Mouse (Mus musculus) thymus, postnatal 10 days (tissue): Measurements from ENCODE around the gene Cmklr1.

ENCODE experiments used
- DNase-seq, 2 experiments: peaks; one replicate each; pipeline ENCODE4 v3.0.0; 2021; ENCODE audit warnings: low spot score in 2 of 2

The Cmklr1 gene

GRCm38 (mm10) chr5:113620130-113620716, 30.0 kb downstream of the Cmklr1 start:
- DNase-seq, result no peak

GRCm38 (mm10) chr5:113619151-113619550, 31.1 kb downstream of the Cmklr1 start:
- DNase-seq, result no peak

DNA sequence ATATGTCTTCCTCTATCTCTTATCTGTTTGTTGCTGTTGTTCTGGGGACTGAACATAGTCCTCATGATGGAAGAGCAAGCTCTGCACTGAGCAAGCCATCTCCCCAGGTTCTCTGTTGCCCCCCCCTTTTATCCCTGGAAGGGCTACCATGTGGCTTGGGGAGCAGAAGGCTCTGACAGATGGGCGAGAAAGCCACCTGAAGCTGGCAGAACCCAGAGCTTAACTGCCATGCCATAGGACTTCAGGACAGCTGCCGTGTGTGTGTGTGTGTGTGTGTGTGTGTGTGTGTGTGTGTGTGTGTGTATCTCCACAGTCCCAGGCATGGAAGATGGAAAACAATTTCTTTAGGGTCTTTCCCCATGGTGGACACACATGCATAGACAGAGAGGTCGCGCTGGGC, 31.5 kb downstream of the Cmklr1 start:
- no peak for DNase-seq

GRCm38 (mm10) chr5:113611771-113612233, 38.4 kb downstream of the Cmklr1 start:
- DNase-seq, result no peak

DNA sequence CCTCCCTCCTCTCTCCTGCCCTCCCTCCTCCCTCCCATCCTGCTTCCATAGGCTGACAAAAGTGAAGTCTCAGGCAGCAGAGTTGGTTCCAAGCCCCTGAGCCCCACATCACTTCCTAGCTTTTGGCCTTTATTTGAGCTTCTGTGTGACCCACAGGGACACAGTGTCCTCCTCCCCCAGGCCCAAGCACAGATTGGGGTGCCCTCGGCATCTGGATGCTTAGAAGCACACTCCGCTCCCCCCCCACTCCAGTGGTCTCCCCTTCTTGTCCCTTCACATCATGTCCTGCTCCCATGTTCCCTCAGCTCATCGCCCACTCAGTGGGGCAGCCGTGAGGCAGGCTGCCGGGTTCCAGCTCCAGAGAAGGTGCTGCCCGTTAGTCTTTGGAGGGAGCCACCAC, 39.1 kb downstream of the Cmklr1 start:
- DNase-seq, result no peak

- no peak for DNase-seq
Measured at GRCm38 (mm10) chr5:113610490-113610889, 39.7 kb downstream of the Cmklr1 start.

GRCm38 (mm10) chr5:113609891-113610290, 40.3 kb downstream of the Cmklr1 start:
- no peak for DNase-seq

DNA sequence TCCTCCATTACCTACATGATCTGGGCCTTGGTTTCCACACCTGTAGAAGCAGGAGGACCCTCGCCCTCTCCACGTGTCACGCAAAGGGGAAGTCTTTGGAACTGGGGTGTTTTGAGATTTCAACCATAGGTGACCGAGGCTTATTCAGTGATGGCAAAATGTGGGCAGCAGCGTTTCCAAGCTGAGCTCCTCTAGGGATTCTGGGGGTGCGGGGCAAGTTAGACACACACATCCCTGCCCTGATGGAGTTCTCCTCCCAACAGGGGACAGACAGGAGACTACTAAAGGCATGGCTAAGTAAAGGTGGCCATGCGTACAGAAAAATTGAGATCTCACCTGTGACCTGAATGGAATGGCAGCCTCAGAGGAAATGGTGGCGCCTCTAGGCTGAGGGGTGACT, 41.7 kb downstream of the Cmklr1 start:
- DNase-seq, result no peak

GRCm38 (mm10) chr5:113607941-113608431, 42.2 kb downstream of the Cmklr1 start:
- DNase-seq, result no peak

DNA sequence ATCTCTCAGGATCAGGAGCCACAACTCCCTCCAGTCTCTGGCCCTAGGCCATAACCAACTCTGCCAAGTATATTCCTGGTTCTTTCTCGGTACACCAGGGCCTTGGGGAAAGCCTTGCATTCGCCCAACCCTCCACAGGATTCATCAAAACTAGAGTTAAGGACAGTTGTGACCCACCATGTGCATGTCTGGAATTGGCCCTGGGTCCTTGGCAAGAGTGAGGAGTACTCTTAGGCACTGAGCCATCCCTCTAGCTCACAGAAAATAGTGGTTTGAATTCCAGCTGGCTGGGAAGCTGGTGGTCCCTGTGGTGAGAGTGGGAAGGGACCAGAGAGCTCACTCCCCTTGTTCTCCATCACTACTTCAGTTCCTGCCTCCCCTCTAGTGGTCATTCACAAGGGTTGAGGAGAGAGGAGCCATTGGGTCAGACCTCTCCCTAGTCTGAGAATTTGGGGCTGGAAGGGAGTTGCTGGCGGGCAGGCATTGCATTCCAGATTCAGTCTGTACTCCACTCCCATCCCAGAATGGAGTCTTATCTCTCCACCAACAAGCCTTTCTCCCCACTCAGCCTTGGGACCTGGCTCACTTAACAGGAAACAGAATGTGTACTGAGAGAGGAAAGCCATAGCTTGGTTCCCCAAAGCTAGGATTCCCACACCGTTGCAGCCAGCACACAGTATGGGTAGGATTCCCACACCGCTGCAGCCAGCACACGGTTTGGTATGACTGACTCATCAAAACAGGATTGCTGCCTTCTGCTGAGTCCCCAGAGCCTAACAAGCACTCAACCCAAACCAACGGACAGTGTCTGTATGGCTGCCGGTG, 43.1 kb downstream of the Cmklr1 start:
- DNase-seq, result no peak

- no peak for DNase-seq
Measured at GRCm38 (mm10) chr5:113606121-113606520, 44.1 kb downstream of the Cmklr1 start.

DNA sequence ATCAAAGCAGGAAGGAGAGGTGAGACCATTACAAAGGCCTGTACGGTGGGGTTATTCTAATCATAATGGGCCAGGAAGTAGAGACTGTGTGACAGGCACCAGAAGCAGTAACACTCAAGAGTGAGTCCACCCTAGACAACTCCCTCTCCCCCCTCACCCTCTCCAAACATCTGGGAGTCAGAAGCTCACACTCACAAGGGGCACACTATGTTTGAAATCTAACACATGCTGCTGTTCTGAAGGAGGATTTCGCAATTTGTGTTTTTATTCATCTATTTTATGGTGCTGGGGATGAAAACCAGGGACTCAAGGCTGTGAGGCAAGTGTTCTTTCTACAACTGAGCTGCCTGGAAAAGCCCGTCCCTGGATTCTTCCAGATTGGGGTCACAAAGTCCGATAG, 45.5 kb downstream of the Cmklr1 start:
- no peak for DNase-seq

- DNase-seq, result no peak
Measured at GRCm38 (mm10) chr5:113603471-113603870, 46.8 kb downstream of the Cmklr1 start.

GRCm38 (mm10) chr5:113600803-113601202, 49.4 kb downstream of the Cmklr1 start:
- no peak for DNase-seq

- no peak for DNase-seq
Measured at GRCm38 (mm10) chr5:113600181-113600580, 50.0 kb downstream of the Cmklr1 start.

DNA sequence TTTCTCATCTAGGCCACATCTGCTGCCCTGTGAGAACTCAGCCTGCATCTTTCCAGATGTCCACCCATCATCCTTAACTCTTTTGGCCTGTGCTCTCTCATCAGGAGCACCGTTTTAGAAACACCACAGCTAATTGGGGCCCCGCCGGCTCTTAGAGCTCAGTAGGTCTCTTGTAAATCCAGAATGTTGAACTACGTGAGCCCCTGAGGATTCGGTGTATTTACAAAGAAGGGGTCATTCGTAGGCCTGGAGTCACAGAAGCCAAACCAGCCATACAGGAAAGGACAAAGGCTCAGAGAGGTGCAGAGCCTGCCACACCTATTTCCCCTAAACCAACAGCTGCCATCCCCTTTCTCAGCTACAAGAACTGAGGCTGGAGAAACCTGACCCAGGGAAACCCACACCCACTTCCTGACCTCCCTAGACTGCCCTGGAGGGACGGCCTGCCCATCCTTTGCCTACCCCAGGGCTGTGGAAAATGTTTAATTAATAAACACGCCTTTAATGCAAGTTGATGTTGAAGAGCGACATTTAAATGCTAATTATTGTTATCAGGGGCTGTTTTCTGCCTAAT, 53.4 kb downstream of the Cmklr1 start:
- DNase-seq, result no peak

DNA sequence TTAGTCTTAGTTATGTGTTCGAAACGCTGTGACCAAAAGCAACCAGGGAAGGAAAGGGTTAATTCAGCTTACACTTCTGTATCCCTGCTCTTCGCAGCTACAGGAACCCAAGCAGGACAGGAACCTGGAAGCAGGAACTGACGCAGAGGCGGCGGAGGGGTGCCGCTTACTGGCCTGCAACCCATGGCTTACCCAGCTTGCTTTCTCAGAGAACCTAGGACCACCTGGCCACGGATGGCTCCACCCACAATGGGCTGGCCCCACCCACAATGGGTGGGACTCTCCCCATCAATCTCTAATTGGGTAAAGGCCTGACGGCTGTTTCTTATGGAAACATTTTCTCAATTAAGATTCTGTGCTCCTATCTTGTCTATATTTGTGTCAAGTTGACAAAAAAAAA, 54.0 kb downstream of the Cmklr1 start:
- no peak for DNase-seq

DNA sequence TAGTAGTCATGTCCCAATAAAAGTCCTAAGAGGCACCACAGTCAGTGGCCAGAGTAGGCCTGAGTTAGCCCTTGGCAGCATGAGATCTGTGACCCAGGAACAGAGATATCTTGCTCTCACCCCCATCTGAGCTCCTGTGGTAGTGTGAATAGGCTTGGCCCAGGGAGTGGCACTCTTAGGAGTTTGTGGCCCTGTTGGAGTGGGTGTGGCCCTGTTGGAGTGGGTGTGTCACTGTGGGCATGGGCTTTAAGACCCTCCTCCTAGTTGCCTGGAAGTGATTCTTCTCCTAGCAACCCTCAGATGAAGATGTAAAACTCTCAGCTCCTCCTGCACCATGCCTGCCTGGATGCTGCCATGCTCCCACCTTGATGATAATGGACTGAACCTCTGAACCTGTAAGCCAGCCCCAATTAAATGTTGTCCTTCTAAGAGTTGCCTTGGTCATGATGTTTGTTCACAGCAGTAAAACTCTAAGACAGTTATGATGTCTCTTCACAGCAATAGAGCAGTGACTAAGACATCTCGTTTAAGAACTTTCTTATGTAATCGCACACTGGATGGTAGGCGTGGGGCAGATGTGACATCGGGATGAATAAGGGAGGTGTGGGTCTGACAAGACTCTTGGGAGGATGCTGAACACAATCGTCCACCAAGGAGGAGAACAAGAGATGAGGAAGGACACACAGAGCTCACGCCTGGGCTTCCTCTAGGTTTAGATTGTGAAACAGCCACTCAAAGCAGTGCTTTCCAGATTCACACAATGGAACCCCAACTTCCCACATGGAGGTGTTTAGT, 56.1 kb downstream of the Cmklr1 start:
- no peak for DNase-seq

- no peak for DNase-seq
Measured at GRCm38 (mm10) chr5:113591751-113592230, 58.4 kb downstream of the Cmklr1 start.

- DNase-seq, result no peak
Measured at GRCm38 (mm10) chr5:113591166-113591565, 59.1 kb downstream of the Cmklr1 start.

DNA sequence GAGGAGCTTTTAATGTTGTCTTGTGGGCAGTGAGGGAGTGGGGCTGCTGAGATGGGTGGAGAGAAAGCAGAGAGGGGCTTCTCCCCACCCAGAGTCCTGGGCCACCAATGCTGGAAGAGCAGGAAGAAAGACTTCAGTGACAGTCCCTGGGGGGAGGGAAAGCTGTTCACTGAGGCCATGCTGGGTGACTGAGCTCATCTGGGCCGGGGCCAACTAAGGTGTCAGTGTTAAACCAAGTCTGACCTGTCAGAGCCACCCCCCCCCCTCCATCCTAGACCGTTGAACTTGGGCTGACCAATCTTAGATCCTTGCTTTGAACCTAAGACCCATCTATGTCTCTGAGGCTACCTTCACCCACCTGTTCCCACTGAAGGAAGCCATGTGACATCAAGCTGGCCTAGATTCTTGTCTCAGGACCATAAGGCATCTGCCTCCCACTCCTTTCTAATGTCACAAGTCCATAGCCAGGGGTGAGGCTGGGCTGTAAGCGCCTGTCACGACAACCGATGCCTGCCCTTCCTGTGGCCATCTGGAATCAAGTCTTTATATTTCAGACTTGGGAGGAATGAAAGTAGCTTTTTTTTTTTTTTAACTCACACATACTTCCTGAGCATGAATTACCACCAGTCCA, 60.1 kb downstream of the Cmklr1 start:
- no peak for DNase-seq
